Mouse (Mus musculus): ENCODE measurements around the gene Gm28051. TPM values are rescaled to one million over a fixed set of nuclear protein-coding genes. Genes with fewer than 3 reads are reported as not detected.

The Gm28051 gene
- polyA plus RNA-seq, 1 experiment from 2014 or later = not detected

MicroRNA genes within 50 kb of the gene (microRNA counts, 519-probe panel; counts per million panel counts)
- microRNA mmu-miR-1936 = 209 counts per million, percentile 61 among the panel's probes with 10 or more counts

Small RNAs within 50 kb of the gene (microRNA-seq; reads per million reads assigned to microRNA genes)
- gene Mir1936 = not detected

Other genes with a start within 250 kb of the Gm28051 start
- gene Chga, start 202.8 kb downstream of the Gm28051 start, polyA plus RNA-seq (2015; fragmentation: Nextera tagmentation; extraction: Ambion mirVana) = 0.84 and 1.1 TPM in 2 replicates
- gene Itpk1, start 52.8 kb downstream of the Gm28051 start, polyA plus RNA-seq (2015; fragmentation: Nextera tagmentation; extraction: Ambion mirVana) = 4.3 and 6.4 TPM in 2 replicates
- 17.9 and 18.3 TPM in 2 replicates for gene Moap1, start 14.1 kb downstream of the Gm28051 start, polyA plus RNA-seq (2015; fragmentation: Nextera tagmentation; extraction: Ambion mirVana)
- 6.8 and 7.5 TPM in 2 replicates for gene Tmem251, start 14.0 kb downstream of the Gm28051 start, polyA plus RNA-seq (2015; fragmentation: Nextera tagmentation; extraction: Ambion mirVana)
- gene Gon7, start within 50 bp of the Gm28051 start, polyA plus RNA-seq (2015; fragmentation: Nextera tagmentation; extraction: Ambion mirVana) = 20.7 and 26.6 TPM in 2 replicates
- gene Ubr7, start 202 bp upstream of the Gm28051 start, polyA plus RNA-seq (2015; fragmentation: Nextera tagmentation; extraction: Ambion mirVana) = 26.5 and 30.3 TPM in 2 replicates
- 17.8 and 18.1 TPM in 2 replicates for gene Gm20604, start 907 bp upstream of the Gm28051 start, polyA plus RNA-seq (2015; fragmentation: Nextera tagmentation; extraction: Ambion mirVana)
- gene Btbd7, start 120.7 kb upstream of the Gm28051 start, polyA plus RNA-seq (2015; fragmentation: Nextera tagmentation; extraction: Ambion mirVana) = 11.2 and 11.7 TPM in 2 replicates
- not detected in 2 replicates for gene Cox8c, start 141.6 kb upstream of the Gm28051 start, polyA plus RNA-seq (2015; fragmentation: Nextera tagmentation; extraction: Ambion mirVana)
- gene Unc79, start 191.1 kb upstream of the Gm28051 start, polyA plus RNA-seq (2015; fragmentation: Nextera tagmentation; extraction: Ambion mirVana) = 0.01 and 0.08 TPM in 2 replicates